Mouse (Mus musculus) neural tube, embryonic 11.5 days (tissue): ENCODE data around the gene Ptprg. TPM values are rescaled to one million over a fixed set of nuclear protein-coding genes. Genes with fewer than 3 reads are reported as not detected.

Experiments
- ATAC-seq: fragments of 200-750 bp; cut with Nextera tagmentation; 2 replicates; pipeline ENCODE4 v1.8.0; 2017; ENCODE audit warnings: moderate number of reproducible peaks, mild to moderate bottlenecking, moderate TSS enrichment, moderate library complexity; ENCODE audit not compliant: insufficient read depth, low FRiP score, low TSS enrichment
- DNase-seq: peaks from one replicate; pipeline ENCODE4 v3.0.0-alpha.2; 2015; ENCODE audit warnings: low spot score
- H3K27ac ChIP-seq: fragments of 300-500 bp; sonication (generic); 2 replicates; pipeline ENCODE4 v1.5.1; 2014; ENCODE audit warnings: low read depth, mild to moderate bottlenecking, low read length
- H3K27me3 ChIP-seq: fragments of 300-500 bp; sonication (generic); 2 replicates; pipeline ENCODE4 v1.6.1; 2014; ENCODE audit warnings: mild to moderate bottlenecking, low read length, mixed read lengths; ENCODE audit not compliant: control insufficient read depth, insufficient read depth
- H3K36me3 ChIP-seq: fragments of 300-500 bp; sonication (generic); 2 replicates; pipeline ENCODE4 v1.6.1; 2014; ENCODE audit warnings: mild to moderate bottlenecking, low read length, moderate library complexity, mixed read lengths; ENCODE audit not compliant: control insufficient read depth, insufficient read depth
- H3K4me1 ChIP-seq: fragments of 300-500 bp; sonication (generic); 2 replicates; pipeline ENCODE4 v1.6.1; 2014; ENCODE audit warnings: low read length, mixed read lengths; ENCODE audit not compliant: control insufficient read depth, insufficient read depth
- H3K4me2 ChIP-seq: fragments of 300-500 bp; sonication (generic); 2 replicates; pipeline ENCODE4 v1.6.1; 2014; ENCODE audit warnings: low read depth, mild to moderate bottlenecking, moderate library complexity
- H3K4me3 ChIP-seq: fragments of 300-500 bp; sonication (generic); 2 replicates; pipeline ENCODE4 v1.5.1; 2014; ENCODE audit warnings: low read depth, low read length
- H3K9ac ChIP-seq: fragments of 300-500 bp; sonication (generic); 2 replicates; pipeline ENCODE4 v1.6.1; 2014; ENCODE audit warnings: mild to moderate bottlenecking, low read length
- H3K9me3 ChIP-seq: fragments of 300-500 bp; sonication (generic); 2 replicates; pipeline ENCODE4 v1.6.1; 2016; ENCODE audit warnings: low read length; ENCODE audit not compliant: control insufficient read depth
- WGBS: fragments of 180-500 bp; shearing (Covaris S2); extraction: QIAGEN DNeasy Blood & Tissue Kit; methylation state at CpG from one replicate; pipeline ENCODE4 v1.1.7; 2014; 5-methylcytosine and 5-hydroxymethylcytosine counted together
- polyA plus RNA-seq: library from polyadenylated mRNA; unstranded; fragments of >200 nt; fragmentation: Nextera tagmentation; extraction: Ambion mirVana; gene quantifications from 2 replicates; pipeline ENCODE4 v1.2.1, GENCODE M21; 2014

Ptprg gene
- polyA plus RNA-seq, 1 experiment from 2014 or later: 40.8 TPM

- Histone ChIP-seq H3K9me3 (no peaks in the 10 kb centered on the region), H3K4me1 (peaks cover 9% of the 10 kb centered on the region), H3K9ac (no peak overlapping the region), H3K4me2 (no peak overlapping the region; the same call in 1 of the 2 replicates), H3K27ac (no peak overlapping the region), H3K27me3 (no peaks in the 10 kb centered on the region), H3K36me3 (no peaks in the 10 kb centered on the region), H3K4me3 (no peak overlapping the region)
- DNase-seq (peak; percentile 36), ATAC-seq (peak; percentile 53)
- WGBS: 22% methylated on average over 10 of the region's 10 CpGs
These were observed 330.0 kb downstream of the Ptprg start for GRCm38 (mm10) chr14:11883142-11883921.

DNA sequence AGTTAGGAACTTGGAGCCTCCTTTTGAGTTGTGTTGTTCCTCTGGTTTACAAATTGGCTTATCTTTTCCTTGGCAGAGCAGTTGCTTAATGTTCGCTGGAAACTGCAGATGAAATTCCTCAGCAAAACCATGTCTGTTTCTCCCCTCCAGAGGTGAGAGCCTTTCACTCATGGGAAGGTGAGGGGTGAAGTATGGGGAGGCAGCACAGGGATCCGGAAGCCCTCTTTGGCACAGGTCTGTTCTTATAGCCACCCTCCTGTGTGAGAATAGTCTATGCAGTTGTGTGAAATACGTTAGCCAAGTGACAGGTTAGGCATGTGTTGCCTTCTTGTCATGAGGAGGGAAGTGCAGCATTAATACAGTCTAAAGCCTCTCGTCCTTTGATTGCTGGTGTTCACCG lies 330.7 kb downstream of the Ptprg start:
- no peak overlapping the region for H3K27ac ChIP-seq
- H3K4me2 ChIP-seq: no peak overlapping the region
- 61% methylated on average over 5 of the region's 5 CpGs for WGBS
- ATAC-seq (no peak), DNase-seq (no peak)
- H3K4me1 ChIP-seq: peaks cover 9% of the 10 kb centered on the region
- no peak overlapping the region for H3K9ac ChIP-seq
- no peak overlapping the region for H3K4me3 ChIP-seq
- no peaks in the 10 kb centered on the region for H3K36me3 ChIP-seq
- H3K9me3 ChIP-seq: no peaks in the 10 kb centered on the region
- H3K27me3 ChIP-seq: no peaks in the 10 kb centered on the region

DNA sequence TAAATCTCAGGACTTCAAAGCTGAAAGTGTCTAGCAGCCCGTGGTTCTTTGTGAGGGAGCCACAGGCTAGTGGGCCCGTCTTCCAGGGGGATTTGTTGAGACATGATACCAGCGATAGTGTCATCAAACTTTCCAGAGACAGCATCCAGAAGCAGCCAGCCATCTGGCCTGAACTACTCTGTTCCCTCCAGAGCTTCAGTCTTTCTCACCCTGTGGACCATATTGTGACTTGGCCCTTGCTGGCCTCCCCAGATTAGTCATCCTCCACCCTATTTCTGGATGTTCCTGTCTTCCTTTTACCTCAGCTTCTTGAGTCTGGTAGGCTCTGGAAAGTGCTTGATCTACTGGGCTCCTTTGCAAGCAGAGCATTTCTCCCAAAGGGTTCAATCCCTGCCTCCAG lies 333.1 kb downstream of the Ptprg start:
- H3K27ac ChIP-seq: no peak overlapping the region
- peaks cover 9% of the 10 kb centered on the region for H3K4me1 ChIP-seq
- no peaks in the 10 kb centered on the region for H3K36me3 ChIP-seq
- no peak for ATAC-seq
- H3K4me3 ChIP-seq: no peak overlapping the region
- H3K27me3 ChIP-seq: no peaks in the 10 kb centered on the region
- no peak overlapping the region for H3K9ac ChIP-seq
- no peak overlapping the region for H3K4me2 ChIP-seq
- H3K9me3 ChIP-seq: no peaks in the 10 kb centered on the region
- 65% methylated on average over 3 of the region's 3 CpGs for WGBS
- DNase-seq: no peak

- H3K36me3 ChIP-seq: no peaks in the 10 kb centered on the region
- DNase-seq: no peak
- H3K9ac ChIP-seq: no peak overlapping the region
- no peak overlapping the region for H3K4me2 ChIP-seq
- no peaks in the 10 kb centered on the region; the same call in 1 of the 2 replicates for H3K4me1 ChIP-seq
- no peaks in the 10 kb centered on the region for H3K9me3 ChIP-seq
- no peak for ATAC-seq
- no peak overlapping the region for H3K27ac ChIP-seq
- WGBS: 82% methylated on average over 3 of the region's 3 CpGs
- H3K4me3 ChIP-seq: no peak overlapping the region
- H3K27me3 ChIP-seq: no peaks in the 10 kb centered on the region
These were observed 337.6 kb downstream of the Ptprg start for GRCm38 (mm10) chr14:11890890-11891289.

DNA sequence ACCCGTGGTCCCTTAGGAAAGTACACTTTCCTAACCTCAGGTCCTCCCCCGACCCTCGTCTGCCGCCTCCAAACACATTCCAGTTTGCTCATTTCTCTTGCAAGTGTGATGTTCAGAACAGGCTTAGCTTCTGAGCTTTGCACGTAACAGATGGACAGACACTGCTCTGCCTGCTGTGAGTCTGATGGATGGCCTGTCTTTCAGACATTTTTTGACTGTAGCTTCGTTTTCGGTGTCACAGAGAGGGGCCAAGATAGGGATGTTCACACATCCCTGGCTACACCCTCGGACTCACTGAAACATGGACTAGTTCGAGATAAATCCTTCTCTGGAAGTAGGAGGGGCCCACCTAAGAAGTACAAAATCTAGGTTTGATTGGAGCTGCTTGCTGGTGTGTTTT lies 339.3 kb downstream of the Ptprg start:
- ATAC-seq (no peak), DNase-seq (no peak)
- no peaks in the 10 kb centered on the region for H3K27me3 ChIP-seq
- no peak overlapping the region for H3K4me2 ChIP-seq
- no peaks in the 10 kb centered on the region for H3K36me3 ChIP-seq
- 36% methylated on average over 9 of the region's 9 CpGs for WGBS
- H3K4me1 ChIP-seq: no peaks in the 10 kb centered on the region; the same call in 1 of the 2 replicates
- no peak overlapping the region for H3K9ac ChIP-seq
- H3K4me3 ChIP-seq: no peak overlapping the region
- no peak overlapping the region for H3K27ac ChIP-seq
- no peaks in the 10 kb centered on the region for H3K9me3 ChIP-seq

GRCm38 (mm10) chr14:11895486-11895885 lies 342.2 kb downstream of the Ptprg start:
- Histone ChIP-seq H3K9me3 (no peaks in the 10 kb centered on the region), H3K4me3 (no peak overlapping the region), H3K9ac (no peak overlapping the region), H3K4me2 (no peak overlapping the region), H3K4me1 (no peaks in the 10 kb centered on the region; the same call in 1 of the 2 replicates), H3K27ac (no peak overlapping the region), H3K36me3 (no peaks in the 10 kb centered on the region), H3K27me3 (no peaks in the 10 kb centered on the region)
- no peak for ATAC-seq
- no peak for DNase-seq
- WGBS: 77% methylated on average over 13 of the region's 13 CpGs

GRCm38 (mm10) chr14:11902794-11903193 lies 349.5 kb downstream of the Ptprg start:
- no peak overlapping the region for H3K4me3 ChIP-seq
- no peaks in the 10 kb centered on the region for H3K9me3 ChIP-seq
- whole genome bisulfite sequencing: 65% methylated on average over 2 of the region's 2 CpGs
- DNase-seq: no peak
- no peaks in the 10 kb centered on the region for H3K4me1 ChIP-seq
- no peak overlapping the region for H3K4me2 ChIP-seq
- no peaks in the 10 kb centered on the region for H3K36me3 ChIP-seq
- no peak overlapping the region for H3K9ac ChIP-seq
- no peak for ATAC-seq
- no peak overlapping the region for H3K27ac ChIP-seq
- no peaks in the 10 kb centered on the region for H3K27me3 ChIP-seq

- Histone ChIP-seq H3K36me3 (no peaks in the 10 kb centered on the region), H3K4me2 (no peak overlapping the region), H3K27me3 (no peaks in the 10 kb centered on the region), H3K4me1 (no peaks in the 10 kb centered on the region), H3K9me3 (no peaks in the 10 kb centered on the region), H3K4me3 (no peak overlapping the region), H3K27ac (no peak overlapping the region), H3K9ac (no peak overlapping the region)
- ATAC-seq (no peak), DNase-seq (no peak)
- 65% methylated on average over 5 of the region's 5 CpGs for WGBS
These were observed 352.9 kb downstream of the Ptprg start for GRCm38 (mm10) chr14:11906130-11906675.

DNA sequence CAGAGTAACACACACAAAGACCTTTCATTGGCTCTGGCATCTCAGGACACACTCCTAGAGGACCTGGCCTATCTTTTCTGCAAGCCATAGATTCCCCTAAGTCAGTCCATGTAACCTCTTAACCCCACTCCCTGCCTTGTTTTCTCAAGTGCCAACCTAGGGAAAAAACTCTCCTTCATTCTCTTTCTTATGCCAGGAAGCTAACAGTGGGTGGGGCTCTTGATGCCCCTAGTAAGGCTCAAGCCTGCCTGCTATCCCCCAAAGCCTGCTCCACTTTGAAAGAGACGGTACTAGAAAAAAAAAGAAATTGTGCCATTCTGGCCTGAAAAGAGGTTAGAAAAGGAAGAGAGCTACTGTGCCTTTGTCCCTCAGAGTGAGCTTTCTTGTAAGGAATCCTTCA lies 358.9 kb downstream of the Ptprg start:
- ATAC-seq: no peak
- no peak overlapping the region for H3K4me2 ChIP-seq
- H3K4me3 ChIP-seq: no peak overlapping the region
- H3K27ac ChIP-seq: no peak overlapping the region
- H3K36me3 ChIP-seq: no peaks in the 10 kb centered on the region
- H3K9me3 ChIP-seq: no peaks in the 10 kb centered on the region
- H3K27me3 ChIP-seq: no peaks in the 10 kb centered on the region
- DNase-seq: no peak
- H3K9ac ChIP-seq: no peak overlapping the region
- 85% methylated on average over 1 of the region's 1 CpGs for WGBS
- H3K4me1 ChIP-seq: no peaks in the 10 kb centered on the region
